Mouse (Mus musculus) limb, embryonic 14.5 days (tissue): ENCODE measurements at regions not wholly inside any gene's neighbourhood (a gene's known extent, or its start where the extent isn't known, plus 50 kb on each side); places are given as distances from the start of the nearest gene placed in this dataset.

Source experiments
- ATAC-seq: fragments of 200-750 bp; cut with Nextera tagmentation; 2 replicates; pipeline ENCODE4 v1.8.0; 2017; ENCODE audit warnings: low read depth, moderate number of reproducible peaks, moderate TSS enrichment; ENCODE audit not compliant: low FRiP score
- DNase-seq: peaks from one replicate; pipeline ENCODE4 v3.0.0-alpha.2; 2015; ENCODE audit warnings: low spot score
- H3K27ac ChIP-seq: fragments of 300-500 bp; sonication (generic); replicated peaks from 2 replicates; pipeline ENCODE4 v1.5.1; 2014; ENCODE audit warnings: low read depth, mild to moderate bottlenecking, low read length, moderate library complexity, mixed read lengths
- H3K27me3 ChIP-seq: fragments of 300-500 bp; sonication (generic); 2 replicates; pipeline ENCODE4 v1.6.1; 2014; ENCODE audit warnings: low read length, mixed read lengths; ENCODE audit not compliant: control insufficient read depth, insufficient read depth
- H3K36me3 ChIP-seq: fragments of 300-500 bp; sonication (generic); 2 replicates; pipeline ENCODE4 v1.6.1; 2014; ENCODE audit warnings: mild to moderate bottlenecking, low read length, moderate library complexity, mixed read lengths; ENCODE audit not compliant: control insufficient read depth, insufficient read depth
- H3K4me1 ChIP-seq: fragments of 300-500 bp; sonication (generic); 2 replicates; pipeline ENCODE4 v1.6.1; 2014; ENCODE audit warnings: antibody characterized with exemption, low read length, mixed read lengths; ENCODE audit not compliant: control insufficient read depth, insufficient read depth
- H3K4me2 ChIP-seq: fragments of 300-500 bp; sonication (generic); replicated peaks from 2 replicates; pipeline ENCODE4 v1.6.1; 2014; ENCODE audit warnings: low read depth, mild to moderate bottlenecking, low read length, moderate library complexity; ENCODE audit not compliant: severe bottlenecking
- H3K4me3 ChIP-seq: fragments of 300-500 bp; sonication (generic); replicated peaks from 2 replicates; pipeline ENCODE4 v1.5.1; 2014; ENCODE audit warnings: low read length
- H3K9ac ChIP-seq: fragments of 300-500 bp; sonication (generic); 2 replicates; pipeline ENCODE4 v1.6.1; 2014; ENCODE audit warnings: mild to moderate bottlenecking, low read depth, low read length, moderate library complexity; ENCODE audit not compliant: severe bottlenecking
- H3K9me3 ChIP-seq: fragments of 300-500 bp; sonication (generic); 2 replicates; pipeline ENCODE4 v1.6.1; 2016; ENCODE audit warnings: low read length; ENCODE audit not compliant: control insufficient read depth
- POLR2A ChIP-seq: fragments of 200-500 bp; IDR thresholded peaks from 2 replicates; pipeline ENCODE4 v1.8.0; 2012; ENCODE audit warnings: inconsistent platforms, mild to moderate bottlenecking, moderate library complexity, borderline replicate concordance; ENCODE audit not compliant: insufficient read depth, insufficient read length; ENCODE audit errors: extremely low read depth
- WGBS: fragments of 180-500 bp; shearing (Covaris S2); extraction: QIAGEN DNeasy Blood & Tissue Kit; methylation state at CpG from one replicate; pipeline ENCODE4 v1.1.7; 2014; 5-methylcytosine and 5-hydroxymethylcytosine counted together

- Histone ChIP-seq H3K4me1 (no peaks in the 10 kb centered on the region), H3K9me3 (0 out of 2 replicates have a peak, but pooled peaks cover 4% of the 10 kb centered on the region), H3K36me3 (no peaks in the 10 kb centered on the region), H3K4me2 (no peak overlapping the region), H3K27ac (no peak overlapping the region), H3K9ac (no peak overlapping the region), H3K4me3 (no peak overlapping the region), H3K27me3 (no peaks in the 10 kb centered on the region)
- no peak for TF ChIP-seq POLR2A
- ATAC-seq = no peak
- DNase-seq = no peak
- WGBS = 84% methylated on average over 10 of the region's 10 CpGs
Observed at GRCm38 (mm10) chr15:38586594-38586993, 1161.2 kb downstream of the 4930447A16Rik start.

GRCm38 (mm10) chr15:38588268-38588667, 1162.9 kb downstream of the 4930447A16Rik start:
- Histone ChIP-seq H3K4me2 (no peak overlapping the region), H3K27ac (no peak overlapping the region), H3K27me3 (no peaks in the 10 kb centered on the region), H3K4me3 (no peak overlapping the region), H3K9ac (no peak overlapping the region), H3K36me3 (no peaks in the 10 kb centered on the region), H3K9me3 (0 out of 2 replicates have a peak, but pooled peaks cover 6% of the 10 kb centered on the region), H3K4me1 (no peaks in the 10 kb centered on the region)
- no peak for DNase-seq
- no peak for ATAC-seq
- TF ChIP-seq POLR2A = no peak
- WGBS = 82% methylated on average over 5 of the region's 5 CpGs

GRCm38 (mm10) chr15:38589010-38589409, 1163.7 kb downstream of the 4930447A16Rik start:
- no peak for ATAC-seq
- WGBS = 66% methylated on average over 2 of the region's 2 CpGs

GRCm38 (mm10) chr15:38589675-38590074, 1164.3 kb downstream of the 4930447A16Rik start:
- Histone ChIP-seq H3K4me3 (no peak overlapping the region), H3K9me3 (0 out of 2 replicates have a peak, but pooled peaks cover 6% of the 10 kb centered on the region), H3K36me3 (no peaks in the 10 kb centered on the region), H3K27me3 (no peaks in the 10 kb centered on the region), H3K4me2 (no peak overlapping the region), H3K27ac (no peak overlapping the region), H3K9ac (no peak overlapping the region), H3K4me1 (no peaks in the 10 kb centered on the region)
- DNase-seq = no peak
- no peak for TF ChIP-seq POLR2A
- 89% methylated on average over 5 of the region's 5 CpGs for WGBS
- no peak for ATAC-seq

More at GRCm38 (mm10) chr15:38589010-38589409, 1163.7 kb downstream of the 4930447A16Rik start:
- no peak overlapping the region for H3K4me3 ChIP-seq
- no peaks in the 10 kb centered on the region for H3K27me3 ChIP-seq
- DNase-seq = no peak
- no peaks in the 10 kb centered on the region for H3K4me1 ChIP-seq
- no peaks in the 10 kb centered on the region for H3K36me3 ChIP-seq
- H3K27ac ChIP-seq = no peak overlapping the region
- H3K4me2 ChIP-seq = no peak overlapping the region
- no peak overlapping the region for H3K9ac ChIP-seq
- no peak for TF ChIP-seq POLR2A
- 0 out of 2 replicates have a peak, but pooled peaks cover 6% of the 10 kb centered on the region for H3K9me3 ChIP-seq

- H3K27ac ChIP-seq = no peak overlapping the region
- H3K27me3 ChIP-seq = no peaks in the 10 kb centered on the region
- no peak for ATAC-seq
- 80% methylated on average over 11 of the region's 11 CpGs for WGBS
- no peak overlapping the region for H3K4me3 ChIP-seq
- H3K4me2 ChIP-seq = no peak overlapping the region
- H3K9ac ChIP-seq = no peak overlapping the region
- H3K4me1 ChIP-seq = no peaks in the 10 kb centered on the region
- 0 out of 2 replicates have a peak, but pooled peaks cover 6% of the 10 kb centered on the region for H3K9me3 ChIP-seq
- no peaks in the 10 kb centered on the region for H3K36me3 ChIP-seq
- TF ChIP-seq POLR2A = no peak
- peak; percentile 19 for DNase-seq
Observed at GRCm38 (mm10) chr15:38594095-38594494, 1168.7 kb downstream of the 4930447A16Rik start.

- no peaks in the 10 kb centered on the region for H3K4me1 ChIP-seq
- H3K4me3 ChIP-seq = no peak overlapping the region
- no peak overlapping the region for H3K4me2 ChIP-seq
- no peak overlapping the region for H3K9ac ChIP-seq
- 100% methylated on average over 2 of the region's 2 CpGs for WGBS
- DNase-seq (no peak), ATAC-seq (no peak)
- H3K9me3 ChIP-seq = 0 out of 2 replicates have a peak, but pooled peaks cover 6% of the 10 kb centered on the region
- TF ChIP-seq POLR2A = no peak
- no peak overlapping the region for H3K27ac ChIP-seq
- H3K27me3 ChIP-seq = no peaks in the 10 kb centered on the region
- H3K36me3 ChIP-seq = no peaks in the 10 kb centered on the region
Observed at GRCm38 (mm10) chr15:38594747-38595146, 1169.4 kb downstream of the 4930447A16Rik start.
